Mouse (Mus musculus): Measurements from ENCODE around the gene Dip2b.
A peak's percentile ranks its signal among the peaks of the same experiment; 100 is the strongest.

Gene Dip2b

DNA sequence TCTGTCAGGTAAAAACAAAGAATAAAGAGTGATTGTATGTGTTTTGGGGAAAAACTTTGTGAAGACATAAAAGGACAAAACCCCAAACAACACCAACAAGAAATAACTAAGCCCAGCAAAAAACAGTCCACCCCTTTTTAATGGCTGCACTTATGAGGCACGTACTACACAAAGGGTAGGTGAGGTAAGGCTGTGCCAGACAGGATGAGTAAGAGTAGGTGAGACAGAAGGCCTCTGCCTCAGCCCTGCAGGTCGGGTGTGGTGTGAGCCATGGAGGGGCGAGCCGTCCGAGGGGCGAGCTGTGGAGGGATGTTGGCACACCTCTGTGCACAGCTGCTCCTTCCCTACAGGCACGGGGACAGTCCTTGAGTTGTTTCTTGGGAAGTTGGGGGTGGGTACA, 12.5 kb downstream of the Dip2b start:
- DNase-seq (ENCODE audit: low read depth, low spot score), result no peak

DNA sequence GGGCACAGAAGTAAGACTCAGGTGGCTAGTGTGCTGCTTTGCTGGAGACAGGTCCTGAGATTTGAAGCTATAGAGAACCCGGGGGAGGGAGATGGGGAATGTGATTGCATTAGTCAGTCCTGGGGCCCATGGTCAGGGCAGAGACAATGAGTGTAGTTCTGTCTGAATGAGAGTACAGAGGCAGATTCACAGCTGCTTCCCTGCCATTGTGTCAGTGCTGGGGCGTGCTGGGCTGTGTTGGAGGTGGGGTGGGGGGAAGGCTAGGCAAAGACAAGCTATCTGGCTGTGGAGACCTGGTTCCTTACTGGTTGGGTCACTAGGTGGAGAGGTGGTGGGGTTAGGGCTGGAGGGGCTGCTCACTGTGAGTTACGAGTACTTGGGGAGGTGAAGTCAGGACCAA, 14.3 kb downstream of the Dip2b start:
- no peak for DNase-seq (ENCODE audit: low read depth, low spot score)

DNA sequence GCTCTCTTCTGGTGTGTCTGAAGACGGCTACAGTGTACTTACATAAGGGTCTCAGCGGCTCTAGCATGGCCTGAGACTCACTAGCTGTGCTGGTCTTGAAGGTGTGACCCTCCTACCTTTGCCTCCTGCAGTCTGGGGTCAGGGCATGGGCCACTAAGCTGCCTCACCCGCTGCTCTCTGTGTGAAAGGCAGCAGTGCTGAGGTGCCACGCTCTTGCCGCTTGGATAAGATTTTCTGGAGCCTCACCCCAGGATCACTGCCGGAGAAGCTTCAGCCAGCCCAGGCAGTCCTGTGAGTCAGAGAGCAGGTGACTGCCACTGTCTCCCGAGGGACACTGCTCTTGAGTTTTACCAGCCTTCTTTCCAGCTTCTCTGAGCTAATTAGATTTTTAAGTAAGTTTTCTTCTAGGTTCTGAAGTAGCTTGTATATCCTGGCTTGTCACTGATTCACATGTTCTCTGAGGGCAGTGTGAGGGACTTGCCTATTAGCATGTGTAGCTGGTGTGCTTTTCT, 18.0 kb downstream of the Dip2b start:
- DNase-seq (ENCODE audit: low read depth, low spot score), result no peak

- no peak for DNase-seq (ENCODE audit: low read depth, low spot score)
Measured at GRCm38 (mm10) chr15:100057698-100058097, 19.2 kb downstream of the Dip2b start.

DNA sequence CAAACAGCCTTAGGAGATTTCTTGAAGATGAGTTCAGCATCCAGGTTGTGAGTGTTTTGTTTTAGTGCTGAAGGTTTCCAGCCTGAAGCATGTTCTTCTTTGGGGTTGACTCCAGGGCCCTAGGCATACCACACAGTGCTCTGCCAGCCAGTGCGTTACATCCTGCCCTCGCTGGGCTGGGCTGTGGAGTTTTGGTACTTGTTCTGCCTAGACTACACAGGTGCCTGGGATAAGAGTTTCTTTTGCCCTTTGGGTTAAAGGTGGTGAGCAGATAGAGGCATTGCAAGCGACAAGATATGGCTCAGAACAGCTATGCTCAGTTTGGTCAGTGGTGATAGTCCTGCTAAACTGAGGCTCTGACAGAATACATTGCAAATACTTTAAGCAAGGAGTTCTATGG, 19.7 kb downstream of the Dip2b start:
- no peak for DNase-seq (ENCODE audit: low read depth, low spot score)

GRCm38 (mm10) chr15:100058912-100059311, 20.4 kb downstream of the Dip2b start:
- no peak for DNase-seq (ENCODE audit: low read depth, low spot score)

DNA sequence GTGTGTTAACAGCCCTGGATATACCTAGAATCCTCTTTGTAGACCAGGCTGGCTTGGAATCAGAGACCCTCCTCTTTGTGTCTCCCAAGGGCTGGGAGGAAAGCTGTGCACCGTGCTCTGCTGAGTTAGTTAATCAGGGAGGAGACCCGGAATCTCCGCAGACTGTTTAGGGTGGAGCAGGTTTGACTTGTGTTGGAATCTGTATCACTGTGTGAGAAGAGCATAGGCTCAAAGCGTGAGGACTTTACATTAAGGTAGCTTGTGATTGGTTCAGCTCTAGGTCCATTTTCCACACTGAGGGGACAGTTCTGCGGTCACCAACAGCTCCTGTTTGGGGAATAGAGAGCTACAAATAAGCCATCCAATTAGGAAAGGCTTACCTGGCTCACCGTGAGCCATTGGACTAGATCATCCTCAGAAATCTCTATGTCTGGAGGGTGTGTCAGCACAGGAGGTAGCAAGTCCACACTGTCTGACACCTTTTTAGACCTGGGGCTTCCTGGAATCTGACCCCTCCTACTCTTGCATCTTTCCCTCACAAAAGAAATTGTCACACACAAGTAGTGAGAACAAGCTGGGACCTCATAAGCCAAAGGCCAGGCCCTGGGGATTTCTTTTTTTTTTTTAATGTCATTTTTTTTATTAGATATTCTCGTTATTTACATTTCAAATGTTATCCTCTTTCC, 21.3 kb downstream of the Dip2b start:
- DNase-seq (ENCODE audit: low read depth, low spot score), result no peak

GRCm38 (mm10) chr15:100060513-100061140, 22.2 kb downstream of the Dip2b start:
- DNase-seq (ENCODE audit: low read depth, low spot score), result no peak

DNA sequence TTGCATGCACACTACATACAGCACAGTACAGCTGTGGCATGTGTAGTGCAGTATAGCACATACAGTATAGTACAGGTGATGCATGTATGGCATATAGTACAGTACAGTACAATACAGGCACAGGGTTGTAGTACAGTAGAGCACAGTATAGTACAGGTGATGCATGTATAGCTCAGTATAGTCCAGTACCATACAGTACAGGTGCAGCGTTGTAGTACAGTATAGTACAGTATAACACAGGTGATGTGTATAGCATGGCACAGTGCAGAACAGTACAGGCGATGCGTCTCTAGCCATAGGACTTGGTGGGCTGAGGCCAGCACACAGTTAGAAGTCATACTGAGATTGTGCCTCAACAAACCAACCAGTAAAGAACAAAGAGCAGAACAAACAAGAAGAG, 22.9 kb downstream of the Dip2b start:
- no peak for DNase-seq (ENCODE audit: low read depth, low spot score)

- no peak for DNase-seq (ENCODE audit: low read depth, low spot score)
Measured at GRCm38 (mm10) chr15:100063229-100063773, 24.8 kb downstream of the Dip2b start.

GRCm38 (mm10) chr15:100066702-100067101, 28.2 kb downstream of the Dip2b start:
- no peak for DNase-seq (ENCODE audit: low read depth, low spot score)

DNA sequence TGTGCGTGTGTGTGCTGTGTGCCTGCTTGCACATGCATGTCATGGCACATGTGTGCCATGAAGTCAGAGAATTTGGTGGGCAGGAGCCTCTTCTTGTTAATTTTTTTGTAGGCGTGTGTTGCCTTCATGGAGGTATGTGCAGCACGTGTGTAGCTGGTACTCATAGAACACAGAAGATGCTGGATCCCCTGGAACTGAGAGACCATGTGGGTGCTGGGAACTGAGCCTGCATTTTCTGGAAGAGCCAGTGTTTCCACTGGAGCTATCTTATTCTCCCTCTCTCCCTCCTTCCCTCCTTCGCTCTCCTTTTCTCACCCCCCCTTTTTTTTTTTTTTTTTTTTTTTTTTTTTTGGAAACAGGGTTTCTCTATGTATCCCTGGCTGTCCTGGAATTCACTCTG, 30.6 kb downstream of the Dip2b start:
- DNase-seq (ENCODE audit: low read depth, low spot score), result no peak

DNA sequence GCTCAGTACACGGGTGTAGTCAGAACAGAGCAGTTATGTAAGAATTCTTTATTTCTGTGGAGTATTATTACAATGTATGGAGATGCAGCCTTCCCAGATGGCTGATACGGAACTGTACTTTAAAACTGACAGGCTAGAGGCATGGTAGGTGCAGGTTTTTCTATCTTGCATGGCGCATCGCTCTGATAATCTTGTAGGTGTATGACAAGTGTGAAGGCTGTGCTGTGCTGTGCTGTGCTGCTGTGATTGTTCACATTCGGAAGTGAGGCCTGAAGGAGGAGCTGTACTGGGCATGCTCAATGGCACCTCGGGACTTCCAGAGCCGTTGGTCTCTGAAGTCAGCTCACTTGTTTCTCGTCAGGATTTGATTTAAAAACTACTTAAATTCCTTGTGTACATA, 31.6 kb downstream of the Dip2b start:
- DNase-seq (ENCODE audit: low read depth, low spot score), result no peak

- no peak for DNase-seq (ENCODE audit: low read depth, low spot score)
Measured at GRCm38 (mm10) chr15:100071819-100072218, 33.4 kb downstream of the Dip2b start.

DNA sequence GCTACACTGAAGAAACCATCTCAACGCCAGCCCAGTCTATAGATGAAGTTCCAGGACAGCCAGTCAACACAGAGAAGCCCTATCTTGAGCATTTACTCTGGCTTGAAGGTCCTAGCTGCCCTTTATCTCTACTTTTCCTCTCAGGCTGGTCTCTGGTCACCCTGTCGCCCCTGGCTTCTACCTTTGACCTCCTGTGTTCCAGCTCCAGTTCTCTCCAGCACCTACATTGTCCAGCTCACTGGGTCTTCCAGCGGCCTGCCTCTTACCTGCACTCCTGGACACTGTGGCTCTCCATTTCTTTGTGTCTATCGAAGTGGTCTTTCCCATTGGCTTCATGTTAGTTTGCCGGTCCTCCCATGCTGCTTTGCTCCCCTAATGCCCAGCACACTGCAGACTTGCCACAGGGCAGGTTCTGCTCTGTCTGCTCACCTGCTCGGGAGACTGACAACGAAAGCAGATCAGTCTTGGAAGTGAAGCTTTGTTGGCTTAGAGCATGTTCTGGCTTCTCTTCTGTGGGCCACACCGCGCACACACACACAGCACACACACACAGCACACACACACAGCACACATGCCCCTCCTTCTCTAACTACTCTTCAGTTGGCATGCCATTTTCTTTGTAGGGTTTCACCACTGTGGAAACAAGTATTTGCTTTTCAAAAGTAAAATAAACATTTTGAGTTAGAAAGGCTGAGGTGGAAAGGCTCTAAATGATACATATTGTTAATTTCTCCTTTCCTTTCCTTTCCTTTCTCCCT, 35.4 kb downstream of the Dip2b start:
- no peak for DNase-seq (ENCODE audit: low read depth, low spot score)

DNA sequence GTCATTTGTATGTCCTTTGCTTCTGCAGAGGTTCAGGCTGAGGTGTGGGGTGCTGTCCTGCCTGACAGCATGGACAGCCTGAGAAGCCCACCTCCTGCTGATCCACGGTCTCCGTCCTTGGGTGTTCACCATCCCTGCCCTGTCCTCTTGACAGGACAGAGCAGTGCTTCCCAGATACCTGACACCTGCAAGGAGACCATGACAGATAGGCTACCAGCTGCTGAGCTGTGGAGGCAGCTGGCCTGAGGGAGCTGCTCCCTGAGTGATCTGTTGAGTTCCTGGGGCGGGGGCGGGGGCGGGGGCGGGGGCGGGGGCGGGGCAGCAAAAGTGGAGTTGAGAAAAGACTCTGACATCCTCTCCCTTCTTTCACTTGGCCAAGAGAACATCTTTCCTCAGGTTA, 36.3 kb downstream of the Dip2b start:
- DNase-seq (ENCODE audit: low read depth, low spot score), result peak; percentile 21

DNA sequence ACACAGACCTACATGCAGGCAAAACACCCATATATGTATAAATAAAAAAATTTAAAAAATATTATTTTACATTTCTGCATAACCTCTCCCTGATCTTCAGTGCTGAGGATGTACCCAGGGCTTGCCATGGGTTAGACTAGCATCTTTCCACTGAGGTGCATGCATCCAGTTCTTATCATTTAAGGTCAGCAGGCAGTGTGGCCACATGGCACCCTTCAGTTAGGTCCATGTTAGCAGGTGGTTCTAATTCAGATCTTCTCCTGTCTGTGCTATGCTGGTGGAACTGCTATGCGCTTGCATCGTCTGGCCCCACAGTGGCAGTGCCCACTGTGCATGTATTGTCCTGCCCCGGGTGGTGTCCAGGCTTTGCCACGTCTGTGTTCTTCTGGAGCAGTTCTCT, 37.9 kb downstream of the Dip2b start:
- no peak for DNase-seq (ENCODE audit: low read depth, low spot score)

- DNase-seq (ENCODE audit: low read depth, low spot score), result no peak
Measured at GRCm38 (mm10) chr15:100080833-100081477, 42.5 kb downstream of the Dip2b start.

- DNase-seq (ENCODE audit: low read depth, low spot score), result no peak
Measured at GRCm38 (mm10) chr15:100081478-100081998, 43.1 kb downstream of the Dip2b start.

DNA sequence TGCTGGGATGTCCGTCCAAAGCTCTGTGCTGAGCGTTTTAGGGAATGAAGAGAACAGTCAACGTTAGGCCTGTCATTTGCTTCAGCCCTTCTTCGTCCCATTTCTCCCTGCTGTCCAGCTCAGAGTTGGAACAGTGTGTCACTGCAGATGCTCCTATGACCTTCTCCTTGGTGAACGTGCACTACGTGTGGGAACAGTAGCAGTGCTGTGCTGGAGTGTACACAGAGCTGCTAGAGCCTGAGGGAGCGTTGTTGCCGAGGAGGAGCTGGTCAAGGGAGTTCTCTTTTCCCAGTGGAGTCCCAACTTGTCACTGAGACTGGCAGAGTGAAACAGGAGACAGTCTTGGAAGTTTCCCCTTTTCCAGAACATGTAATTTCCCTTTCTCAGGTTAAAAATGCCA, 43.6 kb downstream of the Dip2b start:
- DNase-seq (ENCODE audit: low read depth, low spot score), result no peak

GRCm38 (mm10) chr15:100082733-100083132, 44.3 kb downstream of the Dip2b start:
- DNase-seq (ENCODE audit: low read depth, low spot score), result no peak

DNA sequence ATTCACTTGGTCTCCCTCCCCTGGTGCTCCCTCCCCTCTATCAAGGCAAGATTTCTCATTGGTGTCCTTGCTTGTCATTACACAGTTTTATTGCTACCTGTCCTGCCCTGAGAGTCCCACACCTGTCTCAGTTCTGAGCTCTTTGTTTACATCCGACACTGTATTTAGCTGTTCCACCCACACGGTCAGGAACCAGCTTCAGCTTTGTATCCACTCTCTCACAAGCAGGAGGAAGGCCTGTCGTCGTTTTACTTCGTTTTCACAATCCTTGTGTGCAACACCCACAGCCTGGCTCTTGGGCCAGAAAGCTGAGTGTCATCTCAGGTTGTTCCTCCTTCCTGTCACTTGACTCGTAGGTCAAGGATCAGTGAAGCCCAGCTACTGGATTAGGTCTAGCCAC, 45.4 kb downstream of the Dip2b start:
- DNase-seq (ENCODE audit: low read depth, low spot score), result no peak
